Mouse (Mus musculus): ENCODE measurements around the gene Ehd3. TPM values are rescaled to one million over a fixed set of nuclear protein-coding genes. Genes with fewer than 3 reads are reported as not detected.

The Ehd3 gene
- polyA plus RNA-seq, 1 experiment from 2014 or later: 3.1 TPM

GRCm38 (mm10) chr17:73869008-73869685, 65.2 kb downstream of the Ehd3 start:
- Histone ChIP-seq H3K27me3 (ENCODE audit: control insufficient read depth, insufficient read depth, low read length) (no peaks in the 10 kb centered on the region), H3K9me3 (replicated peaks; ENCODE audit: control insufficient read depth, low read length) (no peaks in the 10 kb centered on the region), H3K9ac (ENCODE audit: low read length) (no peak overlapping the region), H3K4me1 (ENCODE audit: control insufficient read depth, insufficient read depth, low read length) (no peaks in the 10 kb centered on the region), H3K27ac (ENCODE audit: low read length) (no peak overlapping the region), H3K4me3 (ENCODE audit: low read length) (no peak overlapping the region), H3K4me2 (ENCODE audit: low read depth, low read length) (no peak overlapping the region), H3K36me3 (ENCODE audit: control insufficient read depth, insufficient read depth) (no peaks in the 10 kb centered on the region)
- 0 out of 2 replicates have a peak, but pooled peaks have one; percentile 49 for ATAC-seq (replicated peaks; ENCODE audit: extremely low read depth, insufficient read depth, low FRiP score)
- WGBS: 81% methylated on average over 9 of the region's 9 CpGs

DNA sequence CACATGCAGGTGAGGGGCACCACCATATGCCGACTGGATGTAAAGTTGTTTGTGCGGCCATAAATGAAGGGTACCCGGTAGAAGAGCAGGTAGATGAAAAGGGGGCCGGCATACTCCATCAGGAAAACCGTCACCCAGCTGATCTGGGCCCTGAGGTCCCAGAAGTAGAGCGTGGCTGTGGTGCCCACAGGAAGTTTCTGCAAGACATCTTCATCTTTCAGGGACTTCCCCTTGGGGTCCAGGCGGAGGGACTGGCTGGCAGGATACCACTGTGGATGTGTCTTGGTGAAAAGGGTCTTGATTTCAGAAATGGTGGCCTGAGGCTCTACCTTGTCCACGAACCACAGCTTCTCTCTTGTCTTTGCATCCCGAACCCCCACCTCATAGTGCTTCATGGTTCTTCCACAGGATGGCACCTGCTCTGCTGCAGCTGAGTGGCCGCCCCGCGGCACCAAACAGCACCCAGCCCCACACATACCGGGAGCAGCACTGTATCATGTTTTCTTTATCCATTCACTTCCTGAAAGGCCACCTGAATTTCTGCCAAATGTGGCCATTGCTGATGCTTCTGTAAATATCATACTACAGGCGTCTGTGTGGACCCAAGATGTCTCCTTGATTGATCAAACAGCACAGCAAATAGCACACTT, 67.1 kb downstream of the Ehd3 start:
- no peak for ATAC-seq (replicated peaks; ENCODE audit: extremely low read depth, insufficient read depth, low FRiP score)
- 85% methylated on average over 14 of the region's 14 CpGs for WGBS

DNA sequence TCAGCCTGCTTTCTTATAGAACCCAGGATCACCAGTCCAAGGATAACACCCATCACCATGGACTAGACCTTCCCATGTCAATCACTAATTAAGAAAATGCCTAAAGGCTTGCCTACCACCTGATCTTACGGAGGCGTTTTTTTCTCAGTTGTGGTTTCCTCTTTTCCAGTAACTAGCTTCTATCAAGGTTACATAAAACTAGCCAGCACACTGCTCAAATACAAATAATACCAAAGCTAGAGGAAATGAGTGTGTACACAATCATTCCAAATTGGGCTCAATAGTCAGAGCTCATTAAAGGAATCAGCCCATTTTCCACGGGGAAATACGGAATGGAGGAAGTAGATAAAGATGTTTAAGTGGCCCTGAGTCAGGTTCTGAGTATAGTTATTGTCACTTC, 71.3 kb downstream of the Ehd3 start:
- no peaks in the 10 kb centered on the region for H3K27me3 ChIP-seq (ENCODE audit: control insufficient read depth, insufficient read depth, low read length)
- no peaks in the 10 kb centered on the region for H3K36me3 ChIP-seq (ENCODE audit: control insufficient read depth, insufficient read depth)
- no peak overlapping the region for H3K4me3 ChIP-seq (ENCODE audit: low read length)
- H3K4me2 ChIP-seq (ENCODE audit: low read depth, low read length): no peak overlapping the region
- no peaks in the 10 kb centered on the region for H3K4me1 ChIP-seq (ENCODE audit: control insufficient read depth, insufficient read depth, low read length)
- WGBS: 71% methylated on average over 4 of the region's 4 CpGs
- no peak overlapping the region for H3K9ac ChIP-seq (ENCODE audit: low read length)
- no peaks in the 10 kb centered on the region; the same call in 1 of the 2 replicates for H3K9me3 ChIP-seq (replicated peaks; ENCODE audit: control insufficient read depth, low read length)
- ATAC-seq (replicated peaks; ENCODE audit: extremely low read depth, insufficient read depth, low FRiP score): no peak
- no peak overlapping the region for H3K27ac ChIP-seq (ENCODE audit: low read length)

More for the DNA sequence above, 67.1 kb downstream of the Ehd3 start:
- H3K4me3 ChIP-seq (ENCODE audit: low read length): no peak overlapping the region
- H3K9me3 ChIP-seq (replicated peaks; ENCODE audit: control insufficient read depth, low read length): no peaks in the 10 kb centered on the region; the same call in 1 of the 2 replicates
- no peaks in the 10 kb centered on the region for H3K36me3 ChIP-seq (ENCODE audit: control insufficient read depth, insufficient read depth)
- H3K9ac ChIP-seq (ENCODE audit: low read length): no peak overlapping the region
- no peak overlapping the region for H3K4me2 ChIP-seq (ENCODE audit: low read depth, low read length)
- no peak overlapping the region for H3K27ac ChIP-seq (ENCODE audit: low read length)
- no peaks in the 10 kb centered on the region for H3K27me3 ChIP-seq (ENCODE audit: control insufficient read depth, insufficient read depth, low read length)
- H3K4me1 ChIP-seq (ENCODE audit: control insufficient read depth, insufficient read depth, low read length): no peaks in the 10 kb centered on the region

DNA sequence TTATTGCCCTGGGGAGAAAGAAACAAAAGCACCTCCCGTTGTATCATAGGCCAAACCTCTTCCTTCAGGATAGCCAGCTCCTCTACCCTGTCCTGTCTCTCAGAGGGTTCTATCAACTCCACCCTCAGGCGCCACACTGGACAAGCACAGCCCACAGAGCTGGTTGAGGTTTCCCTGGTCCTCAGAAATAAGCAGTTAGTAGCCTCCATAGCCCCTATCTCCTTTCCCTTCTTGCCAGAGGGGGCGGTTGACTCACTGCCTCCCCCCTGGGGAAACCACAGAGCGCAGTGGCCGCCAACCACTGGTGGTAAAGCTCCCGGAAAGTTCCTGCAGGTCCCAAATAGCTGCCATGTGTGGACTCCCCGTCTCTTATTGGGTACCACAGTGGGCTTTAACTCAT, 71.7 kb downstream of the Ehd3 start:
- Histone ChIP-seq H3K9me3 (replicated peaks; ENCODE audit: control insufficient read depth, low read length) (no peaks in the 10 kb centered on the region; the same call in 1 of the 2 replicates), H3K27ac (ENCODE audit: low read length) (no peak overlapping the region), H3K4me1 (ENCODE audit: control insufficient read depth, insufficient read depth, low read length) (no peaks in the 10 kb centered on the region), H3K4me2 (ENCODE audit: low read depth, low read length) (no peak overlapping the region), H3K36me3 (ENCODE audit: control insufficient read depth, insufficient read depth) (no peaks in the 10 kb centered on the region), H3K9ac (ENCODE audit: low read length) (no peak overlapping the region), H3K27me3 (ENCODE audit: control insufficient read depth, insufficient read depth, low read length) (no peaks in the 10 kb centered on the region), H3K4me3 (ENCODE audit: low read length) (no peak overlapping the region)
- ATAC-seq (replicated peaks; ENCODE audit: extremely low read depth, insufficient read depth, low FRiP score): no peak
- WGBS: 74% methylated on average over 7 of the region's 7 CpGs

- no peaks in the 10 kb centered on the region; the same call in 1 of the 2 replicates for H3K9me3 ChIP-seq (replicated peaks; ENCODE audit: control insufficient read depth, low read length)
- no peaks in the 10 kb centered on the region for H3K36me3 ChIP-seq (ENCODE audit: control insufficient read depth, insufficient read depth)
- no peak overlapping the region for H3K9ac ChIP-seq (ENCODE audit: low read length)
- H3K27me3 ChIP-seq (ENCODE audit: control insufficient read depth, insufficient read depth, low read length): no peaks in the 10 kb centered on the region
- H3K4me2 ChIP-seq (ENCODE audit: low read depth, low read length): no peak overlapping the region
- H3K4me1 ChIP-seq (ENCODE audit: control insufficient read depth, insufficient read depth, low read length): peaks cover 3% of the 10 kb centered on the region; the same call in 1 of the 2 replicates
- ATAC-seq (replicated peaks; ENCODE audit: extremely low read depth, insufficient read depth, low FRiP score): no peak
- no peak overlapping the region for H3K4me3 ChIP-seq (ENCODE audit: low read length)
- WGBS: 87% methylated on average over 10 of the region's 10 CpGs
- H3K27ac ChIP-seq (ENCODE audit: low read length): no peak overlapping the region
Observed at GRCm38 (mm10) chr17:73879262-73879916, 75.5 kb downstream of the Ehd3 start.

DNA sequence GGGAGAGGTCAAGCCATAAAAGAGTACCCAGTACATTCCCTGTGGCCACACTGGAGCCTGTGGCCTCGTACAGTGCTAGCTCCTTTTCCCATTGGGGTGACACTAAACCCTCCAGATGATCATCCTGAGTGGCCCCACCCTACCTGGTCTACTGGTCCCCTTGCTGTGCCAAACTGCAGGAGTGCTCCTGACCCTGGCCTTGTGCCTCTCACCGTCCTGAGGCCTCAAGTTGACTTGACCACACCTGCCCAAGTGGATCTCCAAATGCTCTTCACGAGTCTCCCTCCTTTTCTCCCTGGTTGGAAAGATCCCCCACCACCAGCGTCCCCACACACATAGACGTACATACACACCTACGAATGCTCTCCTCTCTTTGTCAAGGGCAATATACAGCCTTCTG, 76.4 kb downstream of the Ehd3 start:
- Histone ChIP-seq H3K27ac (ENCODE audit: low read length) (no peak overlapping the region), H3K4me1 (ENCODE audit: control insufficient read depth, insufficient read depth, low read length) (peaks cover 3% of the 10 kb centered on the region; the same call in 1 of the 2 replicates), H3K9me3 (replicated peaks; ENCODE audit: control insufficient read depth, low read length) (no peaks in the 10 kb centered on the region), H3K36me3 (ENCODE audit: control insufficient read depth, insufficient read depth) (no peaks in the 10 kb centered on the region), H3K9ac (ENCODE audit: low read length) (no peak overlapping the region), H3K27me3 (ENCODE audit: control insufficient read depth, insufficient read depth, low read length) (no peaks in the 10 kb centered on the region), H3K4me3 (ENCODE audit: low read length) (no peak overlapping the region), H3K4me2 (ENCODE audit: low read depth, low read length) (no peak overlapping the region)
- no peak for ATAC-seq (replicated peaks; ENCODE audit: extremely low read depth, insufficient read depth, low FRiP score)
- WGBS: 81% methylated on average over 6 of the region's 6 CpGs

DNA sequence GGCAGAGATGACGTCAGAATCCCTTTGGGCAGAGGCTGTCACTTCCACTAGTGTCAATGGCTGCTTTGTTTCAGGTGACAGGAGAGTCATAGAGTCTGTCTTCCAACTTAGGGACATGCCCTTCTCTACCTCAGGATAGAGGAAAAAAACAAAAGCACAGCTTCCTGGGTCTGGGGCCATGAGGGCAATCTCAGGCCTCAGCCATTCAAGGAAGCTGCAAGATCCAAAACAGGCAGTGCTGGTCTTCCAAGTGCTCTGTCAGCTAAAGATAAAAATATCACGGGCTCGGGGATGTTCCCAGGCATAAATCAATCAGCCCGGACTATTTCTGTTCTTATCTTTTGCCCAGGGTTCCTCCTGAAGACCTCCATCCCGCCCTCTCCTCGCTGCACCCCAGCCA, 77.4 kb downstream of the Ehd3 start:
- no peaks in the 10 kb centered on the region for H3K9me3 ChIP-seq (replicated peaks; ENCODE audit: control insufficient read depth, low read length)
- H3K4me1 ChIP-seq (ENCODE audit: control insufficient read depth, insufficient read depth, low read length): peaks cover 3% of the 10 kb centered on the region; the same call in 1 of the 2 replicates
- H3K27ac ChIP-seq (ENCODE audit: low read length): no peak overlapping the region
- 15% methylated on average over 6 of the region's 6 CpGs for WGBS
- H3K4me2 ChIP-seq (ENCODE audit: low read depth, low read length): no peak overlapping the region
- no peaks in the 10 kb centered on the region for H3K27me3 ChIP-seq (ENCODE audit: control insufficient read depth, insufficient read depth, low read length)
- no peaks in the 10 kb centered on the region for H3K36me3 ChIP-seq (ENCODE audit: control insufficient read depth, insufficient read depth)
- ATAC-seq (replicated peaks; ENCODE audit: extremely low read depth, insufficient read depth, low FRiP score): no peak
- H3K9ac ChIP-seq (ENCODE audit: low read length): no peak overlapping the region
- no peak overlapping the region for H3K4me3 ChIP-seq (ENCODE audit: low read length)
